In genomic region chr11:53858058-53858760, GRCm38 (mm10) we compare ENCODE assay signal across 8 mouse cellular contexts. TPM values are rescaled to one million over a fixed set of nuclear protein-coding genes. Genes with fewer than 3 reads are reported as not detected.
DNase-seq lines count a peak whose midpoint lies in the region; ATAC-seq lines count a peak whose summit lies in the region.

No protein-coding gene starts in this region.

- H3K4me2 ChIP-seq in lung, embryonic 15.5 days, result peak overlapping the region; percentile 84

- 72% methylated on average over 6 of the region's 6 CpGs for WGBS in lung, embryonic 15.5 days

- DNase-seq in heart, adult 11 months, result peak; percentile 90
- DNase-seq in heart, postnatal 4 days, result no peak
- DNase-seq in lung, postnatal 36 days, result no peak
- DNase-seq in naive thymus-derived CD4-positive, alpha-beta T cell, adult 2 months (ENCODE audit: low read depth), result peak; percentile 52
- no peak for DNase-seq in ovary, postnatal 14 days (ENCODE audit: low spot score)
- DNase-seq in ovary, postnatal 36 days (ENCODE audit: low spot score), result no peak

- peaks cover 13% of the 10 kb centered on the region for H3K4me1 ChIP-seq in lung, embryonic 15.5 days

- H3K9ac ChIP-seq in lung, embryonic 15.5 days, result peak overlapping the region; percentile 16; the same call in 1 of the 2 replicates

- H3K27ac ChIP-seq in lung, embryonic 15.5 days, result no peak overlapping the region

- H3K36me3 ChIP-seq in lung, embryonic 15.5 days, result no peaks in the 10 kb centered on the region

- no peaks in the 10 kb centered on the region for H3K9me3 ChIP-seq in lung, embryonic 15.5 days

- H3K4me3 ChIP-seq in lung, embryonic 15.5 days, result peak overlapping the region; percentile 64; the same call in 1 of the 2 replicates

- ATAC-seq in lung, embryonic 15.5 days (ENCODE audit: borderline replicate concordance, extremely low read depth, low FRiP score, low TSS enrichment), result no peak
- peak; percentile 8 for ATAC-seq in inflammation-experienced regulatory T-cells, adult 6 months

- H3K27me3 ChIP-seq in lung, embryonic 15.5 days, result no peaks in the 10 kb centered on the region

RNA-seq across cellular contexts. Expression of gene Gm12216, which starts 0.8 kb away (rescaled TPM):
- 1 to 10 TPM in 1 of 2 experiments, under 1 TPM in 1; 0.32 to 1.6 TPM for total RNA-seq in heart, postnatal 4 days (2021)
- 1.0 and 2.5 TPM in 2 replicates for polyA plus RNA-seq in lung, embryonic 15.5 days (2015; fragmentation: Nextera tagmentation; extraction: Ambion mirVana)
- polyA plus RNA-seq in inflammation-experienced regulatory T-cells, adult 6 months (2017; shearing (Covaris generic)), result 10 to 100 TPM; 19.8 to 38.0 (median 32.6) TPM

RNA-seq across cellular contexts. Expression of gene Slc22a5, which starts 33.3 kb away (rescaled TPM):
- total RNA-seq in heart, postnatal 4 days (2021), result 10 to 100 TPM; 13.3 to 15.0 TPM
- polyA plus RNA-seq in lung, embryonic 15.5 days (2015; fragmentation: Nextera tagmentation; extraction: Ambion mirVana), result 8.0 and 8.9 TPM in 2 replicates
- polyA plus RNA-seq in inflammation-experienced regulatory T-cells, adult 6 months (2017; shearing (Covaris generic)), result 10 to 100 TPM in 2 of 3 experiments, 1 to 10 TPM in 1; 8.9 to 15.5 (median 12.7) TPM

Comparison
In these comparisons a context has a peak if more than half of its experiments do, and no peak if none do; other contexts are left out.
1. DNase-seq: peak in heart, adult 11 months (single experiment) and naive thymus-derived CD4-positive, alpha-beta T cell, adult 2 months (single experiment); none in heart, postnatal 4 days (single experiment), lung, postnatal 36 days (single experiment), ovary, postnatal 14 days (single experiment) and ovary, postnatal 36 days (single experiment).